Mouse (Mus musculus) adrenal gland, postnatal 0 days (tissue): ENCODE data around the gene Adra1d. TPM values are rescaled to one million over a fixed set of nuclear protein-coding genes. Genes with fewer than 3 reads are reported as not detected.

ENCODE experiments used
- polyA plus RNA-seq: library from polyadenylated mRNA; unstranded; fragments of >200 nt; fragmentation: Nextera tagmentation; extraction: Ambion mirVana; gene quantifications from 2 replicates; pipeline ENCODE4 v1.2.1, GENCODE M21; 2015

Adra1d gene
- 2.6 and 6.7 TPM in 2 replicates for polyA plus RNA-seq

DNA sequence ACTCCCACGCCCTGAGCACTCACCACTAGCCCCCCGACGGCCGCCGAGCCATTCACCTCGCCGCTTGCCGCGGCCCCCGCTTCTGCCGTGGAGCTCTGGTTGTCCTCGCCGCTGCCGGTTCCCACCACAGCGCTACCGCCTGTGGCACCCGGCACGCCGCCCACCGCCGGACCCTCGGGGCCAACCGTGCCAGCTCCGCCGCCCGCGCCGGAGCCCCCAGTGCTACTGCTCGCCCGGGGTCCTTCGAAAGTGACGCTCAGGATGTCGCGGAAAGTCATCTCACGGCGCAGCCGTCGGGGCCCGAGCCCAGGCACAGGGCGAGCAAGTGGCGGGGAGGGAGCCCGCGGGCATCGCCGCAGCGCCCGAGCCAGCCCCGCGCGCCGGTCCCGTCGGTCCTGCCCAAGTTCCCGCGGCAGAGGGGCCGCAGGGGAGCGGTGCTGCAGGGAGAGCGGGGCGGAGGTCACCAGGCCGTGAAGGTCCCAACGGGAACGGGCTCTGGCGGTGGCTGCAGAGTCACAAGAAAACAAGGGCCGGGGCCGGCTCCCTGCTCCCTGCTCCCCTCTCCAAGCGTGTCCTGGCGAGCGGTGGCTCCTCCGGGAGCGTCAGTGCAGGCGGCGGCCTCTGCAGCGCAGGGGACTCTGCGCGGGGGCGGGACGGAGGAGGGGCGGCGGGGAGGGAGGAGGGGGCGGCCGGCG lies at the start of gene Adra1d:
Gene Adra1d (minus strand): TSS at position 393 of the 695 bp plus-strand sequence.

Other genes with a start within 250 kb of the Adra1d start
- gene Rnf24, start 209.4 kb downstream of the Adra1d start, polyA plus RNA-seq: 1.6 and 2.3 TPM in 2 replicates
- gene Smox, start 70.8 kb downstream of the Adra1d start, polyA plus RNA-seq: 18.3 and 23.6 TPM in 2 replicates